Mouse (Mus musculus) heart, embryonic 16.5 days (tissue): ENCODE data around the gene Adamtsl4. TPM values are rescaled to one million over a fixed set of nuclear protein-coding genes. Genes with fewer than 3 reads are reported as not detected.

ENCODE experiments used
- ATAC-seq: fragments of 200-750 bp; cut with Nextera tagmentation; replicated peaks from 2 replicates; pipeline ENCODE4 v1.8.0; 2017; ENCODE audit warnings: moderate number of reproducible peaks; ENCODE audit not compliant: insufficient read depth, low FRiP score; ENCODE audit errors: extremely low read depth
- H3K27ac ChIP-seq: fragments of 300-500 bp; sonication (generic); 2 replicates; pipeline ENCODE4 v1.5.1; 2014; ENCODE audit warnings: mild to moderate bottlenecking, low read length, control low read depth, moderate library complexity
- H3K27me3 ChIP-seq: fragments of 300-500 bp; sonication (generic); 2 replicates; pipeline ENCODE4 v1.6.1; 2014; ENCODE audit warnings: low read length, mixed read lengths; ENCODE audit not compliant: control insufficient read depth, insufficient read depth
- H3K36me3 ChIP-seq: fragments of 300-500 bp; sonication (generic); 2 replicates; pipeline ENCODE4 v1.6.1; 2014; ENCODE audit not compliant: control insufficient read depth, insufficient read depth
- H3K4me1 ChIP-seq: fragments of 300-500 bp; sonication (generic); 2 replicates; pipeline ENCODE4 v1.6.1; 2014; ENCODE audit warnings: low read length, mixed read lengths; ENCODE audit not compliant: control insufficient read depth, insufficient read depth
- H3K4me2 ChIP-seq: fragments of 300-500 bp; sonication (generic); 2 replicates; pipeline ENCODE4 v1.6.1; 2014; ENCODE audit warnings: low read depth, mild to moderate bottlenecking, control low read depth, low read length
- H3K4me3 ChIP-seq: fragments of 300-500 bp; sonication (generic); 2 replicates; pipeline ENCODE4 v1.5.1; 2014; ENCODE audit warnings: mild to moderate bottlenecking, control low read depth, low read length
- H3K9ac ChIP-seq: fragments of 300-500 bp; sonication (generic); 2 replicates; pipeline ENCODE4 v1.6.1; 2014; ENCODE audit warnings: low read length, control low read depth
- H3K9me3 ChIP-seq: fragments of 300-500 bp; sonication (generic); replicated peaks from 2 replicates; pipeline ENCODE4 v1.6.1; 2016; ENCODE audit warnings: low read length; ENCODE audit not compliant: control insufficient read depth
- WGBS: fragments of 180-500 bp; shearing (Covaris S2); extraction: QIAGEN DNeasy Blood & Tissue Kit; methylation state at CpG from one replicate; pipeline ENCODE4 v1.1.7; 2014; 5-methylcytosine and 5-hydroxymethylcytosine counted together
- polyA plus RNA-seq: library from polyadenylated mRNA; unstranded; fragments of >200 nt; fragmentation: Nextera tagmentation; extraction: Ambion mirVana; gene quantifications from 2 replicates; pipeline ENCODE4 v1.2.1, GENCODE M21; 2015

Adamtsl4 gene
- polyA plus RNA-seq, 1 experiment from 2014 or later, result 13.7 TPM

DNA sequence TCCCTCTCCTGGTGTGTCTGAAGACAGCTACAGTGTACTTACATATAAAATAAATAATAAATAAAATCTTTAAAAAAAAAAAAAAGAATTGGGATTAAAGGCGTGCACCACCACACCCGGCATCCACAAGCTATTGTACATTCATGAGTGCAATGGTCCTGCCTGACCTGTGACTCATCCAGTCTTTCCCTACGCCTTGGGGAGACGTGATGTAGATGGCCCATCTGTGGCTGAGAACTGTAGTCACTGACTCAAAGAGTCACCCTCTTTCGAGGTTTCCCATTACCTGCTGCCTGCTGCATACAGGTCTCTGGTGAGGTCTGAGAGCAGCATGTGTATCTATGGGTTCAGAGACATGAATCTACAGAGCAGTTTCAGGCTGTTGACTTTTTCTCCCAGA, 39.7 kb downstream of the Adamtsl4 start:
- Histone ChIP-seq H3K9ac (no peak overlapping the region), H3K36me3 (no peaks in the 10 kb centered on the region), H3K27ac (no peak overlapping the region), H3K27me3 (no peaks in the 10 kb centered on the region), H3K4me3 (no peak overlapping the region), H3K9me3 (no peaks in the 10 kb centered on the region), H3K4me2 (no peak overlapping the region), H3K4me1 (peaks cover 14% of the 10 kb centered on the region)
- ATAC-seq, result no peak
- 87% methylated on average over 5 of the region's 5 CpGs for WGBS

DNA sequence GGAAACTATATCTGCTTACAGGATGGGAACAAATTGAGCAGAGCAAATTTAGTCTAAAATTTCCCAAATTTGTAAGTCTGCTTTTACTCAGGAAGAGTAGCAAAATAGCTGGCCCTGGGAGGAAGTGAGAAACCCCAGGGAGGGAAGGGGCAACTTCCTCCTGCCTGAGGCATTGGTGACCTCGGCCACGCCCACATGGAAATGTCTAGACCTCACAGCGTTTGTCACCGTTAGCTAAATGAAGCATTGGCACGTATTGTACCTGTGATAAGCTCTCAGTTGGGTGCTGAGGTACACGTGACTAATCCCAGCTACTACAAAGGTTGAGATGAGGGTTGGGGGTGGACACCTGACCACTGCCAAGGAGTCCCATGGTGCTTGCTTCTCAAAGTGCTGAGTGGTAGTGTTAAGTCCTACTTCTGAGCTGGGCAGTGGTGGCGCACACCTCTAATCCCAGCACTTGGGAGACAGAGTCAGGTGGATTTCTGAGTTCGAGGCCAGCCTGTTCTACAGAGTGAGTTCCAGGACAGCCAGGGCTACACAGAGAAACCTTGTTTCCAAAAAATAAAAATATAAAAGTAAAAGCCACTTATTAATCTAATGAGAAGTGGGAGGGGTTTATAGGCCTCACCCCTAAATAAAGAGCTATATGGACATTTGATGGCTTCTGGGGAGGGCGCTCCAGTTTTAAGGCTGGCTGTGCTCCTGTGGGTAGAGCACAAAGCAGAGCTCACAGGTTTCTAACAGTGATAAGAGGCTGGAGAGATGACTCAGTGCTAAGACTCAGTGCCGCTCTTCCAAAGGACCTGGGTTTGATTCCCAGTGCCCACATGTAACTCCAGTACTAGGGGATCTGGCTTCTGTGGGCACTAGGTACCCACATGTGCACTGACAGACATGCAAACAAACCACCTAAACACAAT, 42.1 kb downstream of the Adamtsl4 start:
- H3K4me3 ChIP-seq, result no peak overlapping the region
- H3K27me3 ChIP-seq, result no peaks in the 10 kb centered on the region
- WGBS, result 59% methylated on average over 10 of the region's 10 CpGs
- no peak overlapping the region for H3K9ac ChIP-seq
- H3K4me1 ChIP-seq, result peaks cover 7% of the 10 kb centered on the region
- peak overlapping the region; percentile 43 for H3K27ac ChIP-seq
- H3K4me2 ChIP-seq, result no peak overlapping the region
- no peaks in the 10 kb centered on the region for H3K36me3 ChIP-seq
- ATAC-seq, result 0 out of 2 replicates have a peak, but pooled peaks have one; percentile 37
- H3K9me3 ChIP-seq, result no peaks in the 10 kb centered on the region

DNA sequence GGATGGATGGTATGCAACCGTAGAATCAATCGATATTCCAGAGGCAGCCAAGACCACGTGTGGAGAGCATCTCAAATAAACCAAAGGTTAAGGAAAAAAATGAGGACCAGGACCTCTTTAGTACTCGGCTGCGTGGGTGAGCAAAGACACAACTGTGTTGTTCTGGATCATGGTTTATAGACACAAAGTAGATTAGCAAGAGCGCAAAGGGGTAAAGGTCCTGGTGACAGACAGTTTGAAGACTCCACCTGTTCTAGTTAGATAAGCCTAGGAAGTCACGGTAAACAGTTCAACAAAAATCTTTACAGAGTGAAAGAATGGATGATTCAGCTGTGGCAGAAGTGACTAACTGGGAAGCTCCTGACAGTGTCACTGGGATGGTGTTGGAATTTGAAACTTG, 44.6 kb downstream of the Adamtsl4 start:
- Histone ChIP-seq H3K4me1 (peaks cover 3% of the 10 kb centered on the region; the same call in 1 of the 2 replicates), H3K36me3 (peaks cover 3% of the 10 kb centered on the region; the same call in 1 of the 2 replicates), H3K9ac (no peak overlapping the region), H3K9me3 (no peaks in the 10 kb centered on the region), H3K27me3 (no peaks in the 10 kb centered on the region), H3K27ac (no peak overlapping the region), H3K4me2 (no peak overlapping the region), H3K4me3 (no peak overlapping the region)
- WGBS, result 76% methylated on average over 7 of the region's 7 CpGs
- ATAC-seq, result no peak

GRCm38 (mm10) chr3:95639694-95640093, 48.0 kb downstream of the Adamtsl4 start:
- Histone ChIP-seq H3K36me3 (peaks cover 8% of the 10 kb centered on the region), H3K9ac (no peak overlapping the region), H3K9me3 (no peaks in the 10 kb centered on the region), H3K4me2 (no peak overlapping the region), H3K4me1 (no peaks in the 10 kb centered on the region), H3K4me3 (no peak overlapping the region), H3K27me3 (no peaks in the 10 kb centered on the region), H3K27ac (no peak overlapping the region)
- no peak for ATAC-seq
- 96% methylated on average over 1 of the region's 1 CpGs for WGBS

DNA sequence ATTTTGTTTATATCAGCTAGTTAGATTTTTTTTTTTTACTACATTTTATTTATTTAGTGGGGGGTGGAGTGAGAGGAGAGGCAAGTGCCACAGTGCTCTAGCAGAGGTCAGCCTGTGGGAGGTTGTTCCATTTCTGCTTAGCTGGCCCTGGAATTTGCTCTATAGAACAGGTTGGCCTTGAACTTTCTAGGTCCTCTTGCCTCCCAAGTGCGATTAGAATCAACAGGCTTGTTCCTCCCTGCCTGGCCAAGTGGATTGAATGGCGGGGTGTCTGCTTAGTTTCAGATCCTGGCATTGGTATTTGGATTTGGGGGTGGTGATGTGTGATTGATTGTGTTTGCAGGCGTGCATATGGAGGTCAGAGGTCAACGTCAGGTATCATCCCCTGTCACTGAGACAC, 51.6 kb downstream of the Adamtsl4 start:
- Histone ChIP-seq H3K4me1 (no peaks in the 10 kb centered on the region), H3K9ac (no peak overlapping the region), H3K27me3 (no peaks in the 10 kb centered on the region), H3K9me3 (no peaks in the 10 kb centered on the region), H3K4me2 (no peak overlapping the region), H3K4me3 (no peak overlapping the region), H3K27ac (no peak overlapping the region), H3K36me3 (peaks cover 26% of the 10 kb centered on the region)
- WGBS, result 57% methylated on average over 4 of the region's 4 CpGs
- ATAC-seq, result no peak

GRCm38 (mm10) chr3:95635636-95636035, 52.1 kb downstream of the Adamtsl4 start:
- no peak overlapping the region for H3K4me2 ChIP-seq
- H3K36me3 ChIP-seq, result peaks cover 30% of the 10 kb centered on the region
- WGBS, result 69% methylated on average over 4 of the region's 4 CpGs
- no peak overlapping the region for H3K9ac ChIP-seq
- H3K4me1 ChIP-seq, result no peaks in the 10 kb centered on the region
- H3K9me3 ChIP-seq, result no peaks in the 10 kb centered on the region
- no peak for ATAC-seq
- H3K27ac ChIP-seq, result 0 out of 2 replicates have a peak overlapping the region, but pooled peaks have one; percentile 27
- H3K4me3 ChIP-seq, result no peak overlapping the region
- no peaks in the 10 kb centered on the region for H3K27me3 ChIP-seq

DNA sequence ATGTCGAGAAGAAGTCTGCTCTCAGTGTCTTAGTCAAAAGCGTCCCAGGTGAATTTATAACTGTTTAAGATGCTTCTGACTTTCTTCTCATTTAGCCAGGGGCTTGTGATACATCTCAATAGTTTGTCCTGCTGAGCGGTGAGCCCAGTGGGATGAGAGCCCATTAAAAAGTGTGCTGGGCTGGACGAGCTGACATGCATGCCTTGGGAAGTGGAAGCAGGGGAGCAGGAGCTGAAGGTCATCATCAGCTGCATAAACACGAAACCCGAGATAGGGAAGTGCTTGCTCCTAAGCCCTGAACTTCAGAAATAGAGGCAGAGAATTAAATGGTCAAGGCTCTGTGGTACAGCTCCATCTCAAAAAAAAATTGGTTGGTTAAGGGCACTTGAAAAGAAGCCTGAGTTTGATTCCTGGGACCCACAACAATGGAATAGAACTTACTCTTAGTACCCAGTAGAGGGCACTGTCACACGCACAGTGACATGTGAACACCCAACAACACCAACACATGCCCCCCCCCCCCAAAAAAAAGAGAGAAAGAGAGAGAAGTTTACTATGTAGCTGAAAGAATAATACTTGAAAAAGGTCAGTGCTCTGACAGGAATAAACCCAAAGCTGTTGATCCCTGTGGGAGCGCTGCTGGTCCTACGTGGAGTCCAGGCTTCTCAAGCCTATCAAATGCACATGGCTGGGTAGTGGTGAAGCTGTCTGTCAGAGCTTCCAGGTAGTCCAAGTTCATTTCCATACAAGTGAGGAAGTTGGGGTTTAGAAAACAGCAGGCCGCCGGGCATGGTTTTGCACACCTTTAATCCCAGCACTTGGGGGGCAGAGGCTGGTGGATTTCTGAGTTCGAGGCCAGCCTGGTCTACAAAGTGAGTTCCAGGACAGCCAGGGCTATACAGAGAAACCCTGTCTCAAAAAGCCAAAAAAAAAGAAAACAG, 54.8 kb downstream of the Adamtsl4 start:
- H3K4me3 ChIP-seq, result no peak overlapping the region
- H3K9ac ChIP-seq, result no peak overlapping the region
- no peak overlapping the region for H3K4me2 ChIP-seq
- H3K27me3 ChIP-seq, result no peaks in the 10 kb centered on the region
- H3K27ac ChIP-seq, result peak overlapping the region; percentile 70
- peaks cover 41% of the 10 kb centered on the region for H3K36me3 ChIP-seq
- no peaks in the 10 kb centered on the region for H3K4me1 ChIP-seq
- 63% methylated on average over 12 of the region's 12 CpGs for WGBS
- peak; percentile 20; the same call in 1 of the 2 replicates for ATAC-seq
- no peaks in the 10 kb centered on the region for H3K9me3 ChIP-seq

GRCm38 (mm10) chr3:95631304-95631703, 56.4 kb downstream of the Adamtsl4 start:
- Histone ChIP-seq H3K27me3 (no peaks in the 10 kb centered on the region), H3K4me1 (peaks cover under 1% of the 10 kb centered on the region; the same call in 1 of the 2 replicates), H3K27ac (no peak overlapping the region), H3K9me3 (no peaks in the 10 kb centered on the region), H3K4me3 (no peak overlapping the region), H3K4me2 (no peak overlapping the region), H3K36me3 (peaks cover 47% of the 10 kb centered on the region), H3K9ac (no peak overlapping the region)
- no peak for ATAC-seq
- WGBS, result 70% methylated on average over 6 of the region's 6 CpGs
